Mouse (Mus musculus): ENCODE measurements around the gene Gm28308.

DNA sequence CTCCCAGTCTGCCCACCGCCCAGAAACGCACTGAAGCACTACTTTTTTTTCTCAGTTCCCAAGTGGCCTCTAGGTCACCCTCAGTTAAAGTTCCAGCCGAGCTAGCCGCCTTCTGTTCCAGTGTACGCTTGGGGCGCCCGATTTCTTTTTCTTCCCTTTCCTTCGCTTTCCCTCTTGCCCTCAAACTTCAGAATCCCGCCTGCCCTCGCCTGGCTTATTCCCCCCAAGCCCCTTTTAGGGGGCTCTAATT lies 10.1 kb downstream of the Gm28308 start:
- TF ChIP-seq POLR2A (IDR thresholded peaks at IDR 0.05; ENCODE audit: low read depth, low read length): no peak
- TF ChIP-seq CTCF (conservative IDR thresholded peaks at IDR 0.05; ENCODE audit: insufficient read depth, insufficient read length, low read depth, low read length): no peak

Data from kidney, adult 2 months (tissue).